Mouse (Mus musculus) left cerebral cortex, adult 9 months (tissue): ENCODE measurements at regions not wholly inside any gene's neighbourhood (a gene's known extent, or its start where the extent isn't known, plus 50 kb on each side); places are given as distances from the start of the nearest gene placed in this dataset.

ENCODE experiments used
- DNase-seq, 2 experiments: peaks; one replicate each; pipeline ENCODE4 v3.0.0; 2022; ENCODE audit warnings: low spot score in 2 of 2

DNA sequence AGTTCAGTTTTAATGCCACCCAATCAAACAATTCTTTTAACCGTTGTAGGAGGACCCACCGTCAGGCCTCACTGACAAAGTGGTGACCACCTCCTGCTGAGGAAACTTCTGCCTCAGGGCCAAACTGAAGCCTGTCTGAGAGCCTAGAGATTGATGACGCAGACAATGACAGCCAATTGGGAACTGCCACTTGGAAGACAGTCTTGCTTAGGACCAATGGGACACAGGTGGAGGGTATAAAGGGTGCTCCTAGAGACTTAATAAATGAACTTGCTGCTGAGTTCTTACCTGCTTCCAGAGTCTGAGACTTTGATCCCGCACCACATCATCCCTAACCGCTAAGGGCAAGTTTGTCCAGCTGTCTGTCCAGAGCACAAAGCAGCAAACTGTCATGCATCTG lies 80.0 kb downstream of the Tbx4 start:
- no peak for DNase-seq

DNA sequence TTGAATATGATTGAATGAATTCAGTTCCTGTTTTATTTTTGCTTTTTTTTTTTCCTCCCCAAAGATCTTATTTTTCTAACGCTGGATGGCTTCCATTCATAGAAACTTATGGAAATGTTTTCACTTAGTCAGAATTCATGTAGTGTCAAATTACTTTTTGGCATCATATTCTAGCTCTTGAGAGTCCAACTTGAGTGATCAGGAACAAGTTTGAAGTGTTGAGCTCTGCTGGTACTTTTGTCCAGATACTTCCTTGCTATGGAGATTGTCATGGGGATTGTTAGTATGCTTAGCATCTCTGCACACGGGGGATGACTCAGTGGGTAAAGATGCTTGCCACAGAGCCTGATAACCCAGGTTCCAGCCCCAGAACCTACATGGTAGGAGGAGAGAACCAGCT lies 84.1 kb downstream of the Tbx4 start:
- DNase-seq, result no peak

DNA sequence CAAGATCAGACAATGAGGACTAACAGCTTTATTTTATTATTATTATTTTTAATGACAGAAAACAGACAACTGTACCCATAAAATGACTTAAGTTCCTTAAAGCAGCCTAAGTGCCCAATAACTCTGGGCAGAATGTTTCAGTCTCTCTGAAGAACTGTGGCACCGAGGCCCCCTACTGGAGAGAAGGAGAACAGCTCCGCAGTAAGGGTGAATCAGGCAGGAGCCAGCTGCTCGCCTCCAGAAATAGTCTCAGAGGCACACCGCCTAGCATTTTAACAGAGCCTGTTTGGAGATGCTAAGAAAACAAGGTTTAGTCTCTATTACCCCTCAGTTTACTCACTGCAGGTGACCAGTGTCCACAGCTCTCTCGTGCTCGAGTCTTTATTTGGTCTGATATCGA lies 86.2 kb downstream of the Tbx4 start:
- DNase-seq, result peak in 1 of 2 experiments; percentile 69

DNA sequence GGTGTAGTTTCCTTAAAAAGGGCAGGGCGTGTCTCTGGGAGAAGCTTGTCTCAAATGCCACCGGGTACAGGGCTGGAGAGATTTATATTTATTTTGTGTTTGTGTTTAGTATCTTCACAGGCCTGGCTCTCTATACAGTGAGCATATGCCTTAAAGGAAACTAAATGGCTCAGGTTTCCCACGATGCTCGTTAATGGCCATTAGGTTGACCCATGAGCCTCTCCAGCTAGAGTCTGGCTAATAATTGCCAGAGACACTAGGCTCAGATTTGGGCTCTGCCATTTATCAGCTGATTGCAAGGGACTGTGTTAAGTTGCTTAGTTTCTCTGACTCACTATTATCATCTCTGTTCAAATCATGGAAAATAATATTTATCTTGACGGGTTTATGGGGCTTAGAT lies 87.5 kb downstream of the Tbx4 start:
- no peak for DNase-seq

DNA sequence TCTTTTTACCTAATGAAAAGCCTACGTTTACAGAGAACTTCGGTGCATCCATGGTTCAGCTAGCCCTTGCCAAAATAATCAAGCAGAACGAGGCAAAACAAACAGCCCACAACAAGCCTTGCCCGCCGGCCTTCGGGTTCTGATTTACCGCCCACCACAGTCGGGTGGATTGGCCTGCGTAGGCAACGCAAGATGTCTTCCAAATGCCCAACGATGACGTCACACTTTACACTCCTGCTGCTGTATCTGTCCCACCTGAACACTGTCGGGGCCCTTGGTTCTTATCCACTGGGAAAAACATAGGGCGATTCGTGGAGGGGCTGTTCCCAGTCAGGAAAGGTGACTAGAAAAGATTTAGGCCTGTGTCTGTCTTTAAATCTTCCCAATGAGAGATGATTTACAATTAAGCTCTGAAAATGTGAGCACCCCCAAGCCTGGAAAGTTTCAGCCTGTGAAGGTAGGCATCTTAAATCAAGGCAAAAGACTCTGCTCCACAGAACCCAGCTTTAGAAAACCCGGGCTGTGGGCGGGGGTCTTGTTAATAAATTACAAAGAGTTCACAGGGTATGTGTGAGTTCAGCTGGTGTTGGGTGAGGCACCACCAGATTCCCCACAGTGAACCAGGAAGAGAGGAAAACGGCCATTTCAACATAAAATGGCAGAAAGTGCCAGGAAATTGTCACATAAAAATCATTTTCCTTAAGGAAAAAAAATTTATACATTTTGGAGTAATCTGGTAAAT lies 90.6 kb downstream of the Tbx4 start:
- no peak for DNase-seq

DNA sequence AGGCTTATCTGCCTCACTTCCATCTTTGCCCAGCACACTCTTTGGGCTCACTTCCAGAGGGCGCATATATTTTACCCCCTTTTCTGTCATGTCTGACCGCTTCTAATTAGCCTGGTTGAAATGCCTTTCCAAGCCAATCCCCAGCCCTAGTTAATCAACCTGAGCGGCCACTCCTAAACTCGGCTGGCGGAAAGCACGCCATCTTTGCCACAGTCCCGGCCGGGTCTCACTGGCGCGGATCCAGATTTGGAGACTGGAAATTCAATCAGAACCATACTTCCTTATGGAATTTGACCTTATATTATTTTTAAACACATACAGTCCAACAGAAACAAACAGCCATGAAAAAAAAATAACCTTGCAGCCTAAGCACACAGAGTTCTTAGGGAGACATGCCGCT lies 94.2 kb downstream of the Tbx4 start:
- DNase-seq, result no peak

DNA sequence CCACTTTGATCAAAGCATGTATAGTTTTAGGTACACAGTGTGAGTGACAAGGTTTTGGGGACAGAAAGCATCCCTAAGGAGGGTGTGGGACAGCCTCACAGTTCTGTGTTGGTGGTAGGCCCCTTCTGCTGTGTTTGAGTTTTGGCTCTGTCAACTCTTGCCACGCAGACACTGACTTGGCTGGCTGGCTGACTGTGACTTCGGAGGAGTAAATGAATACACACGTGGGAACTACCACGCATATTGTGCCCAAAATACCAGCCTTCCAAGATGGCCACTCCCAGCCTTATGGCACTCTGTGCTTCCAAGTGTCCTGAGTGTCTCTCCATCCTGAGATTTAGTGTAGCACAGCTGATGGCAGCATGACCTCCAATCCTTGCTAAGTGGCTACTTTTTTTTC lies 95.3 kb downstream of the Tbx4 start:
- peak in 1 of 2 experiments; percentile 8 for DNase-seq

DNA sequence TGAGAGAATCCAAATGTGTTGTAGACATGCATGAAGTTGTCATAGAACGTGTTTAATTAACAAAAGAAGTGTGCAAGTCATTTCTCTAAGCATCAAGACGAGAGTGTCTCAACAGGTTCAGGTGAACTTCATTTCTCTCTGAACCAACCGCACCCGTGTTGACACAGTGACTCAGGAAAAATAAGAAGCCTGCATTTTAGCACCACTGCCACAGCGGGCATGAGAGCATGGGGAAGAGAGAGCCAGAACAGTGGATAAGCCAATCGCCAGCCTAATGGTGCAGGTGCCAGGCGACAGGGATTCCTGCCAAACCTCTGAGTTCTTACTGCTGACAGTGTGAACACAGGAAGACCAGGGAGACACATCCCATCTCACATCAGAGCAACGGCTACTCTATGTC lies 100.1 kb downstream of the Tbx4 start:
- DNase-seq, result no peak

DNA sequence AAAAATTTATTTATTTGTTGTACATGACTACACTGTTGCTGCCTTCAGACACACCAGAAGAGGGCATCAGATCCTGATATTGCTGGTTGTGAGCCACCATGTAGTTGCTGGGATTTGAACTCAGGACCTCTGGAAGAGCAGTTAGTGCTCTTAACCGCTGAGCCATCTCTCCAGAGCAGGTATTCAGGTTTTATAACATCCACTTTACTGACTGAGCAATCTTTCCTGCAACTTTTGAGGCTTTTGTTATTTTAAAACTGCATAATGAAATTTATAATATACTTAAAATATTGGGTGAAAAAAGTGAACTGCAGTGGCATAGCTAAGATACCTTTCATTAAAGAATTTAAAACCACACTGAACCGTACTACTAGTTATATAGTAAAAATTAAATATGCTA lies 101.0 kb downstream of the Tbx4 start:
- DNase-seq, result no peak

DNA sequence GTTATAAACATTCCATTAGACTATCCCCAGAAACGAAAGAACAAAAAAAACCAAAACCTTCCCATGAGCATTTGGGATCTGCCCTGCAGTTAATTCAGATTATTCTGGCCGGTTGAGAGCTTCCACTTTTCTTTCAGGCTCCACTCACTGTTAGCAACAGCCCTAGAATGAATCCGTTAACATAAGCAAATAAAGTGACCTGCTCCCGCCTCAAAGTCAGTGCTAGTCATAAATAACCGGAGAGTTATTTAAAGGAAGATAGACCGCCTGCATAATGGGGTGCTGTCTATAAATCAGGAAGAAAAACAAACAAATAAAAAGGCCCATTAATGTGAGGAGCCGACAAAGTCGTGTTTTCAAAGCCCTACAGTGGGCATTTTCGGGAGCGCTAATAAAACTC lies 103.3 kb downstream of the Tbx4 start:
- no peak for DNase-seq

DNA sequence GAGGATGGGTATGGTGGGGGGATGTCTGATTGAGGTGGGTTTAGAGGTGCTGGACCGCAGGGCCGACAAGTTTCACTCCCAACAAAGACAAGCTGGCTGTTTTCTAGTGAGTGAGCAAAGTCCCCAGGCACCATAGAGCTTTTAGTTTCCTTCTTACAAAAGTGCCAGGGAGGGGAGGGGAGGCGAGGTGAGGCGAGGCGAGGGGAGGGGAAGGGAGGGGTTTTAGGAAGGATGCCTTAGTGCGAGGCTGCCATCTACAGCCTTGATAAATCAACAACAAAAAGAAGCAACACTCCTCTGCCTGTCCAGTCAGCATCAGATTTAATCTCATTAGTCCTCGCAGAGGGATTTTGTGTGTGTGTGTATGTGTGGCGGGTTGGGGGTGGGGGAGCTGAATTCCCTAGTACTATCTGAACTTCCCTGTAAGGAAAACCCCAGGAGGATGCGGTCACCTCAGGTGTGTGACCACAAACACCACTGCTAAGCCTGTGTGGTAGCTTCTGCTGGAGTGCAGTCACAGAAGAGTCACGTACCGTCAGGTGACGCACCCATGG lies 103.8 kb downstream of the Tbx4 start:
- DNase-seq, result no peak

DNA sequence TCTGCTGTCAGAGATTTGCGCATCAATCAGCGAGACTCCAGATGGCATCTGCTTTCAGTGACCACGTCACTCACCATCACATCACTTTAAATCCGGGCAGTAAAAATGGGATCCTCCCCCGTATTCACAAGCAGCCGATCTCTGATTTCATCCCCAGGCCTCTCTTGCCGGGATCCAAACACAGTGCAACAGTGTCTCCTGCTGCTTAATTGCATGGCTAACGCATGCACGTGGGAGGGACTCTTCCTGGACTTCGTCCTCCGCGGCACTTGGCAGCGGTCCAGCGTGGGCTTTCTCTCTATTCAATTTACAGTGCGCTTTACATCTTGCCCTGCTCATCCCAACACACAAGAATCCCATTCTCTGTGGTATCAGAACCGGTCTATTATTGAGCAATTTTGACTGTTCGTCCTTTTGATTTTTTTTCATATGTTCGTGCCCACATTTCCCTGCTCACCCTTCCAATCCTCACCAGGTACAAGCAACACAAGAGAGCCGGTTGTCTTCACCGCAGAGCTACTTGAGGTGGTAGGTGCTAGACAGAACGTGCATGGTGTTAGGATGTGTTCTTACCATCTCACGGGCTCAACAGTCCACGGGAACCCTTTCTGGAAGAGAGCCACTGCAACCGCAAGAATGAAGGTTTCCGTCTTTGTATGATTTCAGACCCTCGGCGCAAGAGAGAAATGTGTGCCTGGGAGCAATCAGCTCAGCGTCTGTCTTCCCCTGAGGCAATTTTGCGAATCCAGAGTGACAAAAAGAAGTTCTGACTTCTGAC lies 109.3 kb downstream of the Tbx4 start:
- DNase-seq, result peak in 1 of 2 experiments; percentile 24

DNA sequence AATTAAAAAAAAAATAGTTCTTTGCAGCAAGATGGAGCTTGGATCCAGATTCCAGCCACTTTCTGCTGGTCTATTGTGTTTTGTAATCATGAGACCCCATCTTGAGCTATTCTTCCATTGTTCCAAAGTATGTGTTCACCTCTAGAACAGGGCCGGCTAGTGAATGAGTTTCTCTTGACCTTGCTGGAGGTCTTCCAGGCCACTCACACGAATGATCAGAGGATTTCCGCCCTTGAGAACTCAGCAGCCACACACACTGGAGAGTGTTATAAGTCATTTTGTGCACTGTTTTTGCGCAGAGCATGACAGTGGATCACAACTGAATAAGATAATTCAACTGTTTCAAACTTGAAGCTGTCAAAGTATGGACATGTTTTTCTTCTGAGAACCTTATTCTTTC lies 110.5 kb downstream of the Tbx4 start:
- no peak for DNase-seq

DNA sequence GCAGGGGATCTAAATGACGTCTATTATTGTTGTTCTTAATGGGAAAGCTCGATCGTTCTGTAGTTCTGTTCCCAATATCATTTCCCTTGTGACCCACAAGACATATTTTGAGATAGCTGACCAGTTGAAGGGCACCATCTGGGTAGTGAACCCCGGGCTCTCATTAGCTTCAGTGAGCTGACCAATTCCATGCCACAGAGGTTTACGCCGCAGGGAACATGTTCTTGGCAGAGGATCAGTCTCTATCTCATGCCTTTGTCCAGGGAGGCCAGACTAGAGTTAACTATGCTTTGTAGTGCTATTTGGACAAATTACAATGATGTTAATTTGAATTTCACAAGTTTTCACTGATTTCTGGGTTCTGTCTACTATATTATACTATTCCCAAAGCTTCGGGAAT lies 117.1 kb downstream of the Tbx4 start:
- DNase-seq, result no peak

DNA sequence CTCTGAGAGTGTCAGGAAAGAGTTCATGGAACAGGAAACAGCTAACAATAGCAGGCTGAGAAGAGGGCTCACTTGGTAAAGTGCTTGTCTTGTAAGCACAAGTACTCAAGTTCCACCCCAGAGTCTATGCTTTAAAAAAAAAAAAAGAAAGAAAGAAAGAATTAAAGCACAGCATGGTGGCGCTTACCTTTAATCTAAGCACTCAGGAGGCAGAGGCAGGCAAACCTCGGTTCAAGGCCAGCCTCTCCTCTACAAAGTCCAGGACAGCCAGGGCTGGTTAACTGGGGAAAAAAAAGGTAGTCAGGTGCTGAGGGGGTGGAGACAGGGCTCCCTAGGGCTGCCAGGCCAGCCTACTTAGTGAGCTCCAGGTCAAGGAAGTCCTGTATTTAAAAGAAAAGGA lies 119.1 kb downstream of the Tbx4 start:
- DNase-seq, result no peak

DNA sequence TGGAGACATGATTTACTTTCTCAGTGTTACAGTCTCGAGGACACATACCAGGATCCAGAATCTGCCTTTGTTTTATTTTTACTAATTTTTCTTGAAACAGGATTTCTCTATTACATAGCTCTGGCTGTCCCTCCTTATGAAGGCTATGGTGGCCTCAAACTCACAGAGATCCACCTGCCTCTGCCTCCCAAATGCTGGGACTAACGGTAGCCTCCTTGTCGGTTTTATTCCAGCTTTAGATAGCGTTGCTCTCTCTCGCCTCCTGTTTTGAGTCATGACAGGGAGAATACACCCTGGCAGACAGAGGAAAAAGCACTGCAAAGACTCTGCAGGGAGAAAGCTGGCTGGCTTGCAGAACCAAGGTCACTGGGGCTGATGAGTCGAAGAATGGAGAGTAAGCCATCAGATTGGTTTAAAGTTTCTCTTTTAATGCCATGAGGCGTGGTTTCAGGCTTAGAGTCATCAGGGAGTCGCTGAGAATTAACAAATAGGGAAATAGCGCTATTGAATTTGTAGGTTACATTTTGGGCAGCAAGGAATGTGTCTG lies 119.8 kb downstream of the Tbx4 start:
- no peak for DNase-seq

DNA sequence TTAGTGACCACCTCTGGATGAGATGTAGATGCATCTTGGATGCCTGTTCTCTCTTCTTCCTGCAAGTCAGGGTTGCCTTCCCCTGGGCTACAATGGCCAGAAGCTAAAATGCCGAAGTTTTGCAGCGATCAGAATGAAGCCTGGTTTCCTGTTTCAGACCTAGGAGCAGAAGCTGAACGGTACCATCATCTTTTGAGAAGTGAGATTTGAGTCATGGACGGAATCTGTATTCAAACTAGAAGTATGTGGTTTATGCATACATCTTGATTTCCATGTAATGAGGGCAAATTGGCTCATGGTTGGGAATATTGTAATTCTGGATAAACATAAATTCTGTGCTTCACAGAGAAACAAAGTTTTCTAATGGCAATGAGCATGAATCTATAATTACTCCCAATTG lies 120.6 kb downstream of the Tbx4 start:
- DNase-seq, result no peak
